Mouse (Mus musculus): ENCODE results near the gene Fbxw10. TPM values are rescaled to one million over a fixed set of nuclear protein-coding genes. Genes with fewer than 3 reads are reported as not detected.

The Fbxw10 gene
- polyA plus RNA-seq, 1 experiment from 2014 or later, result 0.14 TPM

DNA sequence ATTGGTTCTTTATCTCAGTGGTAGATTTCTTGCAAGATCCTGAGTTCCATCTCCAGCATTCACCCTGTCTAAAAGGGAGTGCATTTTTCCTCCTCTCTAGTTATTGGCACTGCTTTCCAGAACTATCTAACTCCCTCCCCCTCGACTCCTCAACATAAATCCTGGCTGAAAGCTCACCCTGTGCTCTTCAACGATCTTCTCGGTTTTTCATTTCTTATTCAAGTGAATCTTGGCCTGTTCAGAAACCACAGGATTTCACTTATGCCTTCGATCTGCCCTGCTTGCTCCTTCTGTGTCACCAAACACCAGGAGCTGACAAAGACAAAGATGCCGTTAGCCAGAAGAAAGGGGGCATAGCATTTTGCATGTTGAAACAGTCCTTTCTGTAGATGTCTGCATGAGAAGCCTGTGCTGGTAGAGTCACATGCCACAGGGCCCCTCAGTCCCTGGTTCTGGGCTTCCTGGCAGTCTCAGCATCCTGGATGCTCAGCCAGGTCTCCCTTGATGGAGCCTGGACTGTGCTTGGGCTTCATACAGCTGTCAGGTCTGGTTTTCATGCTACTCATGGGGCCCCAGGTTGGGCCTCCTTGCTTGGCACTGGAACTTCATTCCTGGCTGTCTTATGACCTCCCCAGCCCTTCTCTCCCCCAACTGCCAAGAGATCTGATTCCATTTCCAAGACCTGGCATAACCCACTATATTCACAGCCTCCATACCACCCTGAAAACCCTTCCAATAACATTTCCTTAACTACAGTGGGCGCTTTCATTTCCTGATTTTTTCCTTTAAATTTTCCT is 73.3 kb downstream of the Fbxw10 start:
- 70% methylated on average over 6 of the region's 6 CpGs for WGBS
- Histone ChIP-seq H3K36me3 (ENCODE audit: control insufficient read depth, insufficient read depth) (no peaks in the 10 kb centered on the region), H3K27ac (ENCODE audit: low read depth, low read length) (no peak overlapping the region), H3K4me1 (replicated peaks; ENCODE audit: control insufficient read depth, insufficient read depth, low read length) (no peaks in the 10 kb centered on the region), H3K9me3 (ENCODE audit: control insufficient read depth) (no peaks in the 10 kb centered on the region), H3K4me3 (ENCODE audit: low read depth, low read length) (no peak overlapping the region), H3K9ac (ENCODE audit: low read depth, low read length) (no peak overlapping the region), H3K27me3 (replicated peaks; ENCODE audit: control insufficient read depth, insufficient read depth, low read length) (no peaks in the 10 kb centered on the region), H3K4me2 (replicated peaks; ENCODE audit: low read depth) (no peak overlapping the region)
- no peak for ATAC-seq
- TF ChIP-seq CTCF (IDR thresholded peaks at IDR 0.05; ENCODE audit: low read depth), result no peak

DNA sequence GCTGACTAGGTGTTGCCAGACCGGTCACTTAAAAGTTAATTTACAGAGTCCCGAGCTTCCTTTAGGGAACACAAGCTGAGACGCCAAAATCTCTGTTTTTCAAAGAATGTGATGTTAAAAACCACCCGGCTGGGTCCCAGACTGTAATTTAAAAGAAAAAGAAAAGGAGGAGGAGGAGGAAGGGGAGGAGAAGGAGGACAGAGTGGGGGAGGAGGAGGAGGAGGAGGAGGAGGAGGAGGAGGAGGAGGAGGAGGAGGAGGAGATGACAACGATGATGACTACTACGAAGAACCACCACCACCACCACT is 73.8 kb downstream of the Fbxw10 start:
- Histone ChIP-seq H3K27me3 (replicated peaks; ENCODE audit: control insufficient read depth, insufficient read depth, low read length) (no peaks in the 10 kb centered on the region), H3K27ac (ENCODE audit: low read depth, low read length) (no peak overlapping the region), H3K4me2 (replicated peaks; ENCODE audit: low read depth) (peak overlapping the region; percentile 21; the same call in 1 of the 2 replicates), H3K9ac (ENCODE audit: low read depth, low read length) (no peak overlapping the region), H3K4me3 (ENCODE audit: low read depth, low read length) (0 out of 2 replicates have a peak overlapping the region, but pooled peaks have one; percentile 7), H3K4me1 (replicated peaks; ENCODE audit: control insufficient read depth, insufficient read depth, low read length) (no peaks in the 10 kb centered on the region), H3K9me3 (ENCODE audit: control insufficient read depth) (no peaks in the 10 kb centered on the region), H3K36me3 (ENCODE audit: control insufficient read depth, insufficient read depth) (no peaks in the 10 kb centered on the region)
- ATAC-seq, result 0 out of 2 replicates have a peak, but pooled peaks have one; percentile 15
- TF ChIP-seq CTCF (IDR thresholded peaks at IDR 0.05; ENCODE audit: low read depth), result no peak
- 24% methylated on average over 6 of the region's 6 CpGs for WGBS

- H3K9ac ChIP-seq (ENCODE audit: low read depth, low read length), result no peak overlapping the region
- peak; percentile 98 for TF ChIP-seq CTCF (IDR thresholded peaks at IDR 0.05; ENCODE audit: low read depth)
These were observed 74.4 kb downstream of the Fbxw10 start for GRCm38 (mm10) chr11:62921052-62921977.

DNA sequence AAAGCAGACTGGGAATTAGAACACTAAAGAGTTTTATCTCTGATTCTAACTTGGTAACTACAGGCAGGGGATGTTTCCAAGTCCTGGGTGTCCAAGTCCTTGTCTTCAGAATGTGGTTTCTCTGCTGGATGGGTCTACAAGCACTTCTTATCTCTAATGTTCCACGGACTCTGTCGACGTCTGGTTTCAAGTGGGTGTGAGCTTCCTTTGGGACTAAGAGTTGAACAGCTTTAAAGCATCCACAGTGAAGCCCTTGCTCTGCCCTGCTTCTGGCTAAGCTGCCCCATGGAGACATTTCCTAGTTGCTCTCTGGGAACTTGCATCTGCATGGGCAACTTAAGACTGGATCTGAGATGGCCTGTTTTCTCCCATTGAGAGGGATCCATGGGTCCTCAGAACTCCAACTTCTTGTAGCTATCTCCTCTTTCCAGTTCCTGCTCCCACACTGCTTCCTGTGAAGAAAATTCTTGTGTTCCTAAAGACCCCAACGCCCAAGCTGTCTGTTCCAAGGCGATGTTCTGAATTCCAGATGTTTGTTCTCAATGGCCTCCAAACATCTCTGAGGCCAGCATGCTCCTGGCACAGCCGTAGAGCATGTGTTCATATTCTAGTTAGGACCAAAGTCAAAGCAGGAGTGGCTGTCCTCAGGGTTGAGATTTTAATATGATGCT is 77.4 kb downstream of the Fbxw10 start:
- 65% methylated on average over 6 of the region's 6 CpGs for WGBS
- H3K4me2 ChIP-seq (replicated peaks; ENCODE audit: low read depth), result no peak overlapping the region
- no peak overlapping the region for H3K27ac ChIP-seq (ENCODE audit: low read depth, low read length)

More at GRCm38 (mm10) chr11:62921052-62921977, 74.4 kb downstream of the Fbxw10 start:
- Histone ChIP-seq H3K9me3 (ENCODE audit: control insufficient read depth) (no peaks in the 10 kb centered on the region), H3K27ac (ENCODE audit: low read depth, low read length) (peak overlapping the region; percentile 71), H3K27me3 (replicated peaks; ENCODE audit: control insufficient read depth, insufficient read depth, low read length) (no peaks in the 10 kb centered on the region), H3K36me3 (ENCODE audit: control insufficient read depth, insufficient read depth) (no peaks in the 10 kb centered on the region), H3K4me1 (replicated peaks; ENCODE audit: control insufficient read depth, insufficient read depth, low read length) (no peaks in the 10 kb centered on the region), H3K4me2 (replicated peaks; ENCODE audit: low read depth) (peak overlapping the region; percentile 48), H3K4me3 (ENCODE audit: low read depth, low read length) (0 out of 2 replicates have a peak overlapping the region, but pooled peaks have one; percentile 9)
- 31% methylated on average over 25 of the region's 25 CpGs for WGBS
- peak; percentile 51 for ATAC-seq

More for the DNA sequence above, 77.4 kb downstream of the Fbxw10 start:
- Histone ChIP-seq H3K36me3 (ENCODE audit: control insufficient read depth, insufficient read depth) (no peaks in the 10 kb centered on the region), H3K4me3 (ENCODE audit: low read depth, low read length) (no peak overlapping the region), H3K9ac (ENCODE audit: low read depth, low read length) (no peak overlapping the region), H3K27me3 (replicated peaks; ENCODE audit: control insufficient read depth, insufficient read depth, low read length) (no peaks in the 10 kb centered on the region), H3K9me3 (ENCODE audit: control insufficient read depth) (no peaks in the 10 kb centered on the region), H3K4me1 (replicated peaks; ENCODE audit: control insufficient read depth, insufficient read depth, low read length) (no peaks in the 10 kb centered on the region)
- ATAC-seq, result no peak
- no peak for TF ChIP-seq CTCF (IDR thresholded peaks at IDR 0.05; ENCODE audit: low read depth)

Other genes starting within 250 kb of the Fbxw10 start
- gene Lrrc75a, start 198.5 kb upstream of the Fbxw10 start, polyA plus RNA-seq (2015; fragmentation: Nextera tagmentation; extraction: Ambion mirVana), result 31.9 and 32.3 TPM in 2 replicates
- gene Mmgt2, start 198.4 kb upstream of the Fbxw10 start, polyA plus RNA-seq (2015; fragmentation: Nextera tagmentation; extraction: Ambion mirVana), result 62.2 and 67.7 TPM in 2 replicates
- gene Zfp287, start 115.2 kb upstream of the Fbxw10 start, polyA plus RNA-seq (2015; fragmentation: Nextera tagmentation; extraction: Ambion mirVana), result 1.5 and 2.3 TPM in 2 replicates
- not detected in 2 replicates for gene Gm10428, start 94.0 kb upstream of the Fbxw10 start, polyA plus RNA-seq (2015; fragmentation: Nextera tagmentation; extraction: Ambion mirVana)
- 4.2 and 4.3 TPM in 2 replicates for gene Zfp286, start 57.6 kb upstream of the Fbxw10 start, polyA plus RNA-seq (2015; fragmentation: Nextera tagmentation; extraction: Ambion mirVana)
- 10.8 and 11.5 TPM in 2 replicates for gene Trim16, start 26.8 kb upstream of the Fbxw10 start, polyA plus RNA-seq (2015; fragmentation: Nextera tagmentation; extraction: Ambion mirVana)
- 53.4 and 57.2 TPM in 2 replicates for gene Tvp23b, start 32.4 kb downstream of the Fbxw10 start, polyA plus RNA-seq (2015; fragmentation: Nextera tagmentation; extraction: Ambion mirVana)
- gene Cdrt4, start 104.1 kb downstream of the Fbxw10 start, polyA plus RNA-seq (2015; fragmentation: Nextera tagmentation; extraction: Ambion mirVana), result not detected in 2 replicates
- gene Tekt3, start 214.6 kb downstream of the Fbxw10 start, polyA plus RNA-seq (2015; fragmentation: Nextera tagmentation; extraction: Ambion mirVana), result not detected in 2 replicates

Data from intestine, postnatal 0 days (tissue).